In the genomic region with DNA sequence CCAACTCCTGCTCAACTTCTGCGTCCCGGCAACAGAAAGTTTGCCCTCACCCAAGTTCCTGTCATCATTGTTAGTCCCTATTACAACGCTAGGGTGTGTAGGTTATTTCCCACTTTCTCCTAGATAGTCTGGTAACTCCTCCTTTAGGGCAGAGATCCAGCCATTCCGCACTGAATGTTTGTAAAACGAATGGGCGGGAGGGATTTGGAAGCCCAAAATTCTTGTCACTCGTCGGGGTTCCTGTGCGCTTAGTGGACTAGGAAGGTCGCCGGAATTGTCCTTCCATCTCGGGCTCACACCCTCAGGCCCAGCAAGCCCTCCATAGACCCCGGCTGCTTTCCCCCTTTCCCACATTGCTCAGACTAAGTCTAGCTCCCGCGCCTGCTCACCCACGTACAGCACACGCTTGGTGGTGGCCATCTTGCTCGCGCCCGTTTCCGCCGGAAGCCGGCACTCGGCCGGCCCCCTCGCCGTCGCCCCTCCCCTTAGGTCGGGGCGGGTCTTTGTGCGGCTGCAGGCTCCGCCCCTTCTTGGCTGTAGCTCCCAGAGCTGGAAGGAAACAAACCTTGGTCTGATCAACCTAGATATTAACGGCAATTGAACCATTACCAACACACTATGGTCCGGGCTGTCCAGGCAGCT, we compare ENCODE assay signal across 8 mouse cellular contexts. TPM values are rescaled to one million over a fixed set of nuclear protein-coding genes. Genes with fewer than 3 reads are reported as not detected.
DNase-seq lines count a peak whose midpoint lies in the region; ATAC-seq and TF ChIP-seq lines count a peak whose summit lies in the region.

A gene (minus strand): TSS at position 439 of the 642 bp plus-strand sequence.

- no peaks in the 10 kb centered on the region for H3K9me3 ChIP-seq in erythroblast, embryonic 14.5 days (ENCODE audit: control insufficient read depth, low read length)
- H3K9me3 ChIP-seq in heart, embryonic 11.5 days (replicated peaks; ENCODE audit: control insufficient read depth, low read length), result no peaks in the 10 kb centered on the region
- H3K9me3 ChIP-seq in kidney, embryonic 16.5 days (ENCODE audit: low read length), result no peaks in the 10 kb centered on the region
- H3K9me3 ChIP-seq in liver, embryonic 13.5 days (replicated peaks), result no peaks in the 10 kb centered on the region; the same call in 1 of the 2 replicates
- no peaks in the 10 kb centered on the region for H3K9me3 ChIP-seq in stomach, embryonic 16.5 days (replicated peaks; ENCODE audit: control insufficient read depth, low read length)

- peak; percentile 75; the same call in 1 of the 2 replicates for TF ChIP-seq POLR2A in brain, embryonic 14.5 days (IDR thresholded peaks at IDR 0.05; ENCODE audit: borderline replicate concordance, extremely low read depth, insufficient read depth, insufficient read length, poor library complexity, severe bottlenecking)

- peak within 1 kb of the TSS; percentile 85 for H3K27ac ChIP-seq in heart, embryonic 11.5 days (ENCODE audit: low read depth, low read length)
- H3K27ac ChIP-seq in kidney, embryonic 16.5 days (ENCODE audit: low read length), result peak within 1 kb of the TSS; percentile 87
- peak within 1 kb of the TSS; percentile 49 for H3K27ac ChIP-seq in liver, embryonic 13.5 days
- peak within 1 kb of the TSS; percentile 88 for H3K27ac ChIP-seq in stomach, embryonic 16.5 days (ENCODE audit: low read length)

- no peak for TF ChIP-seq CTCF in brain, embryonic 14.5 days (IDR thresholded peaks at IDR 0.05; ENCODE audit: borderline replicate concordance, extremely low read depth, insufficient read depth, insufficient read length)

- H3K4me3 ChIP-seq in erythroblast, embryonic 14.5 days (replicated peaks), result peak within 1 kb of the TSS; percentile 92
- peak within 1 kb of the TSS; percentile 79 for H3K4me3 ChIP-seq in heart, embryonic 11.5 days (ENCODE audit: low read depth, low read length)
- H3K4me3 ChIP-seq in kidney, embryonic 16.5 days (ENCODE audit: low read length), result peak within 1 kb of the TSS; percentile 78
- H3K4me3 ChIP-seq in liver, embryonic 13.5 days (replicated peaks), result peak within 1 kb of the TSS; percentile 79
- H3K4me3 ChIP-seq in stomach, embryonic 16.5 days (replicated peaks; ENCODE audit: low read length), result peak within 1 kb of the TSS; percentile 65

- no peaks in the 10 kb centered on the region for H3K27me3 ChIP-seq in erythroblast, embryonic 14.5 days (ENCODE audit: control insufficient read depth)
- peaks cover 3% of the 10 kb centered on the region; the same call in 1 of the 2 replicates for H3K27me3 ChIP-seq in heart, embryonic 11.5 days (ENCODE audit: control insufficient read depth, insufficient read depth, low read length)
- no peaks in the 10 kb centered on the region for H3K27me3 ChIP-seq in kidney, embryonic 16.5 days (ENCODE audit: insufficient read depth, low read length)
- H3K27me3 ChIP-seq in liver, embryonic 13.5 days, result no peaks in the 10 kb centered on the region
- no peaks in the 10 kb centered on the region for H3K27me3 ChIP-seq in stomach, embryonic 16.5 days (ENCODE audit: control insufficient read depth, insufficient read depth, low read length)

- H3K4me2 ChIP-seq in heart, embryonic 11.5 days, result peak within 1 kb of the TSS; percentile 81
- peak within 1 kb of the TSS; percentile 76 for H3K4me2 ChIP-seq in kidney, embryonic 16.5 days (replicated peaks; ENCODE audit: low read depth, low read length)
- peak within 1 kb of the TSS; percentile 79 for H3K4me2 ChIP-seq in liver, embryonic 13.5 days
- peak within 1 kb of the TSS; percentile 84 for H3K4me2 ChIP-seq in stomach, embryonic 16.5 days (ENCODE audit: low read depth, low read length)

- peaks cover 24% of the 10 kb centered on the region for H3K36me3 ChIP-seq in erythroblast, embryonic 14.5 days (ENCODE audit: control insufficient read depth)
- peaks cover 10% of the 10 kb centered on the region for H3K36me3 ChIP-seq in heart, embryonic 11.5 days (ENCODE audit: control insufficient read depth, insufficient read depth, low read length)
- peaks cover 8% of the 10 kb centered on the region for H3K36me3 ChIP-seq in kidney, embryonic 16.5 days (ENCODE audit: insufficient read depth, low read length)
- H3K36me3 ChIP-seq in liver, embryonic 13.5 days, result peaks cover 23% of the 10 kb centered on the region
- 0 out of 2 replicates have a peak, but pooled peaks cover 6% of the 10 kb centered on the region for H3K36me3 ChIP-seq in stomach, embryonic 16.5 days (ENCODE audit: control insufficient read depth, insufficient read depth, low read length)

- peak; percentile 92 for ATAC-seq in heart, embryonic 11.5 days (replicated peaks; ENCODE audit: insufficient number of reproducible peaks, low FRiP score, low TSS enrichment)
- peak; percentile 98 for ATAC-seq in kidney, embryonic 16.5 days (ENCODE audit: low FRiP score, low TSS enrichment)
- ATAC-seq in liver, embryonic 13.5 days (ENCODE audit: low read depth), result peak; percentile 97
- ATAC-seq in stomach, embryonic 16.5 days (ENCODE audit: insufficient read depth, low FRiP score), result peak; percentile 98

- WGBS in heart, embryonic 11.5 days (ENCODE audit: insufficient replicate concordance), result under 1% methylated on average over 34 of the region's 34 CpGs
- under 1% methylated on average over 34 of the region's 34 CpGs for WGBS in kidney, embryonic 16.5 days
- under 1% methylated on average over 34 of the region's 34 CpGs for WGBS in liver, embryonic 13.5 days (ENCODE audit: insufficient replicate concordance)
- under 1% methylated on average over 34 of the region's 34 CpGs for WGBS in stomach, embryonic 16.5 days

- peak; percentile 92 for DNase-seq in CD4-positive helper T cell, adult 2 months (ENCODE audit: low read depth, low spot score)
- peak; percentile 96 for DNase-seq in brain, embryonic 14.5 days (ENCODE audit: low read depth)
- DNase-seq in liver, embryonic 13.5 days, result peak; percentile 64
- DNase-seq in neural tube, embryonic 10.5 days (ENCODE audit: extremely low spot score, low spot score), result peak; percentile 89

- peaks cover 27% of the 10 kb centered on the region for H3K4me1 ChIP-seq in erythroblast, embryonic 14.5 days (ENCODE audit: control insufficient read depth)
- peaks cover 10% of the 10 kb centered on the region for H3K4me1 ChIP-seq in heart, embryonic 11.5 days (ENCODE audit: control insufficient read depth, insufficient read depth, low read length)
- H3K4me1 ChIP-seq in kidney, embryonic 16.5 days (ENCODE audit: insufficient read depth, low read length), result peaks cover 21% of the 10 kb centered on the region
- peaks cover 27% of the 10 kb centered on the region for H3K4me1 ChIP-seq in liver, embryonic 13.5 days (replicated peaks)
- peaks cover 10% of the 10 kb centered on the region for H3K4me1 ChIP-seq in stomach, embryonic 16.5 days (ENCODE audit: control insufficient read depth, insufficient read depth, low read length)

- peak within 1 kb of the TSS; percentile 82 for H3K9ac ChIP-seq in heart, embryonic 11.5 days (ENCODE audit: low read depth, low read length)
- H3K9ac ChIP-seq in kidney, embryonic 16.5 days (replicated peaks; ENCODE audit: low read length), result peak within 1 kb of the TSS; percentile 77
- peak within 1 kb of the TSS; percentile 74 for H3K9ac ChIP-seq in liver, embryonic 13.5 days
- H3K9ac ChIP-seq in stomach, embryonic 16.5 days (ENCODE audit: low read length), result peak within 1 kb of the TSS; percentile 76

RNA-seq across cellular contexts. Expression of the gene that starts here (rescaled TPM):
- 34.8 and 40.2 TPM in 2 replicates for polyA plus RNA-seq in brain, embryonic 14.5 days (2012; rRNA removed)
- polyA plus RNA-seq in erythroblast, embryonic 14.5 days (2012), result 0.44 and 0.53 TPM in 2 replicates
- 63.4 and 65.1 TPM in 2 replicates for polyA plus RNA-seq in heart, embryonic 11.5 days (2014; fragmentation: Nextera tagmentation; extraction: Ambion mirVana)
- polyA plus RNA-seq in kidney, embryonic 16.5 days (2015; fragmentation: Nextera tagmentation; extraction: Ambion mirVana), result 112 TPM in 2 replicates
- polyA plus RNA-seq in liver, embryonic 13.5 days (2015; fragmentation: Nextera tagmentation; extraction: Ambion mirVana), result 54.7 and 59.3 TPM in 2 replicates
- 79.4 and 85.4 TPM in 2 replicates for polyA plus RNA-seq in stomach, embryonic 16.5 days (2015; fragmentation: Nextera tagmentation; extraction: Ambion mirVana)

Comparison
In these comparisons a context has a peak if more than half of its experiments do, and no peak if none do; other contexts are left out.
1. Peak in every context shown above with its lines: DNase-seq, ATAC-seq, H3K4me3 ChIP-seq and H3K27ac ChIP-seq.
2. RNA of the gene that starts here (polyA plus RNA-seq): 112 TPM in kidney, embryonic 16.5 days, 79.4 to 85.4 TPM in stomach, embryonic 16.5 days, 63.4 to 65.1 TPM in heart, embryonic 11.5 days, 54.7 to 59.3 TPM in liver, embryonic 13.5 days and 34.8 to 40.2 TPM in brain, embryonic 14.5 days; 0.44 to 0.53 TPM in erythroblast, embryonic 14.5 days; every median in the first group is over 10 times any median in the second.